Mouse (Mus musculus) kidney, adult 2 months (tissue): Measurements from ENCODE around the gene Rbm8a2. TPM values are rescaled to one million over a fixed set of nuclear protein-coding genes. Genes with fewer than 3 reads are reported as not detected.

Experiments
- DNase-seq: peaks from one replicate; pipeline ENCODE4 v3.0.0; 2021
- H3K27ac ChIP-seq: fragments of 200-500 bp; 2 replicates; pipeline ENCODE4 v1.5.1; 2012; ENCODE audit warnings: low read depth, low read length, control low read depth, inconsistent platforms; ENCODE audit not compliant: insufficient read depth
- H3K27me3 ChIP-seq: fragments of 200-500 bp; replicated peaks from 2 replicates; pipeline ENCODE4 v1.6.1; 2012; ENCODE audit warnings: mild to moderate bottlenecking, moderate library complexity, low read length, inconsistent platforms; ENCODE audit not compliant: control insufficient read depth, insufficient read depth
- H3K36me3 ChIP-seq: fragments of 200-500 bp; 2 replicates; pipeline ENCODE4 v1.6.1; 2012; ENCODE audit warnings: mild to moderate bottlenecking, moderate library complexity, low read length, inconsistent platforms; ENCODE audit not compliant: control insufficient read depth, insufficient read depth
- H3K4me1 ChIP-seq: fragments of 200-500 bp; 2 replicates; pipeline ENCODE4 v1.6.1; 2011; ENCODE audit warnings: low read length; ENCODE audit not compliant: control insufficient read depth, insufficient read depth
- H3K4me3 ChIP-seq: fragments of 200-500 bp; 2 replicates; pipeline ENCODE4 v1.5.1; 2011; ENCODE audit warnings: mild to moderate bottlenecking, low read depth, low read length, control low read depth; ENCODE audit not compliant: insufficient read depth
- CTCF ChIP-seq: fragments of 200-500 bp; conservative IDR thresholded peaks from 2 replicates; pipeline ENCODE4 v1.5.1; 2011; ENCODE audit warnings: low read depth, mild to moderate bottlenecking, control low read depth, low read length, moderate library complexity, mixed read lengths; ENCODE audit not compliant: insufficient read depth, insufficient read length
- POLR2A ChIP-seq: fragments of 200-500 bp; IDR thresholded peaks from one replicate; pipeline ENCODE4 v1.6.1; 2011; ENCODE audit warnings: low read depth, low read length, control low read depth
- WGBS: fragments of 180-500 bp; shearing (Covaris S2); methylation state at CpG from one replicate; pipeline ENCODE4 v1.1.7; 2018; 5-methylcytosine and 5-hydroxymethylcytosine counted together
- polyA plus RNA-seq: library from polyadenylated mRNA; depleted of rRNA; stranded (reverse); fragments of >200 nt; gene quantifications from 2 replicates; pipeline ENCODE4 v1.2.3, GENCODE M21; 2012; rRNA removed

Gene Rbm8a2
- polyA plus RNA-seq, 1 experiment: not detected

DNA sequence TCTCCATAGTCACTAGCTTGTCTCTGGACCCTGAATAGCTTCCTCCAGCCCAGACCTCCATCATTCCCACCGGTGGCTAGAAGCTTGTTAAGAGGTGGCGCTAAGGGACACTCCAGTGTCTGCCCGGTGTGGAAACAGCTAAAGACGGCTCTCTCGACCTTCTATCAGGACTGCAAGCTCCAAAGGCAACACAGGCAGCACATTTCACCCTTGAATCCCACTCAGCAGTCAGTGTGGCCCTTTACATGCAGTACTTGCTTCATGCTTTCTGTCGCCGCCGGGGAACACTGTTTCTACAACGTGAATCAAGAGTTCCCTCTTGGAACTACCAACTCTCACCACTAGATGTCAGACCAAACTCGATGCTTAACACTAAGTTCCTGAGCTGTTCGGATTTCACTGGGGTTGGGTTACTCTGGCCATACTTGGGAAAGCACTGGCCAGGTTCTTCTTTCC, 42.6 kb downstream of the Rbm8a2 start:
- Histone ChIP-seq H3K4me1 (0 out of 2 replicates have a peak, but pooled peaks cover 2% of the 10 kb centered on the region), H3K27ac (no peak overlapping the region), H3K36me3 (no peaks in the 10 kb centered on the region), H3K4me3 (no peak overlapping the region), H3K27me3 (no peaks in the 10 kb centered on the region)
- TF ChIP-seq CTCF (peak; percentile 59), POLR2A (no peak)
- DNase-seq: peak; percentile 64
- 11% methylated on average over 11 of the region's 11 CpGs for WGBS

DNA sequence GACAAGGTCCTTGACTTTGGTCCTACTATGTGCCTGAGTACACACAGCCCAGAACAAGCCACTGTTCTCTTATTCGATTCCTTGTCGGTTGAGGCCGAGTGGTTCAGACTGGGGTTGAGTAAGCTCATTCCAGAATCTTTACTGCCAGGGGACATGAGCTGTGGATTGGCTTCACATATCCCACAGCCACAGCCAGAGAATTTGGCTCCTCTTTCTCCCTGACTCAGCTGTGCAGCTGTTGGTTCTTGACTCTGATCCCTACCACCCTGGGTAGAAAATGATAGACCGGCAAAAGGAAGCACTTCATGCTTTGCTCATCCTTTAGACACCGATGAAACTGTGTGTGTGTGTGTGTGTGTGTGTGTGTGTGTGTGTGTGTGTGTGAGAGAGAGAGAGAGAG, 47.5 kb downstream of the Rbm8a2 start:
- Histone ChIP-seq H3K4me1 (0 out of 2 replicates have a peak, but pooled peaks cover 2% of the 10 kb centered on the region), H3K27me3 (no peaks in the 10 kb centered on the region), H3K36me3 (no peaks in the 10 kb centered on the region), H3K4me3 (no peak overlapping the region), H3K27ac (no peak overlapping the region)
- TF ChIP-seq POLR2A (no peak), CTCF (no peak)
- no peak for DNase-seq
- 86% methylated on average over 5 of the region's 5 CpGs for WGBS

Other genes starting within 250 kb of the Rbm8a2 start
- gene Exo1, start 98.5 kb downstream of the Rbm8a2 start, polyA plus RNA-seq: 0.05 and 0.14 TPM in 2 replicates
- not detected in 2 replicates for gene Gm38100, start 58.8 kb downstream of the Rbm8a2 start, polyA plus RNA-seq